Mouse (Mus musculus) lung, embryonic 15.5 days (tissue): ENCODE measurements around the gene Nat14. TPM values are rescaled to one million over a fixed set of nuclear protein-coding genes. Genes with fewer than 3 reads are reported as not detected.
A peak's percentile ranks its signal among the peaks of the same experiment; 100 is the strongest.

Source experiments
- ATAC-seq: fragments of 200-750 bp; cut with Nextera tagmentation; 2 replicates; pipeline ENCODE4 v1.8.0; 2017; ENCODE audit warnings: moderate number of reproducible peaks, borderline replicate concordance; ENCODE audit not compliant: low FRiP score, low TSS enrichment; ENCODE audit errors: extremely low read depth
- H3K27ac ChIP-seq: fragments of 300-500 bp; sonication (generic); 2 replicates; pipeline ENCODE4 v1.5.1; 2015; ENCODE audit warnings: moderate library complexity, mild to moderate bottlenecking, inconsistent platforms
- H3K27me3 ChIP-seq: fragments of 300-500 bp; sonication (generic); 2 replicates; pipeline ENCODE4 v1.6.1; 2015; ENCODE audit warnings: inconsistent platforms
- H3K36me3 ChIP-seq: fragments of 300-500 bp; sonication (generic); 2 replicates; pipeline ENCODE4 v1.6.1; 2015; ENCODE audit warnings: inconsistent platforms
- H3K4me1 ChIP-seq: fragments of 300-500 bp; sonication (generic); 2 replicates; pipeline ENCODE4 v1.6.1; 2015; ENCODE audit warnings: inconsistent platforms
- H3K4me2 ChIP-seq: fragments of 300-500 bp; sonication (generic); 2 replicates; pipeline ENCODE4 v1.6.1; 2015; ENCODE audit warnings: inconsistent platforms, mild to moderate bottlenecking, moderate library complexity
- H3K4me3 ChIP-seq: fragments of 300-500 bp; sonication (generic); 2 replicates; pipeline ENCODE4 v1.5.1; 2015; ENCODE audit warnings: mild to moderate bottlenecking, inconsistent platforms
- H3K9ac ChIP-seq: fragments of 300-500 bp; sonication (generic); 2 replicates; pipeline ENCODE4 v1.6.1; 2015; ENCODE audit warnings: inconsistent platforms
- H3K9me3 ChIP-seq: fragments of 300-500 bp; sonication (generic); 2 replicates; pipeline ENCODE4 v1.6.1; 2016; ENCODE audit warnings: inconsistent platforms
- WGBS: fragments of 180-500 bp; shearing (Covaris S2); methylation state at CpG from one replicate; pipeline ENCODE4 v1.1.7; 2015; 5-methylcytosine and 5-hydroxymethylcytosine counted together
- polyA plus RNA-seq: library from polyadenylated mRNA; unstranded; fragments of >200 nt; fragmentation: Nextera tagmentation; extraction: Ambion mirVana; gene quantifications from 2 replicates; pipeline ENCODE4 v1.2.1, GENCODE M21; 2015

The Nat14 gene
- polyA plus RNA-seq, 1 experiment from 2014 or later = 3.7 TPM

DNA sequence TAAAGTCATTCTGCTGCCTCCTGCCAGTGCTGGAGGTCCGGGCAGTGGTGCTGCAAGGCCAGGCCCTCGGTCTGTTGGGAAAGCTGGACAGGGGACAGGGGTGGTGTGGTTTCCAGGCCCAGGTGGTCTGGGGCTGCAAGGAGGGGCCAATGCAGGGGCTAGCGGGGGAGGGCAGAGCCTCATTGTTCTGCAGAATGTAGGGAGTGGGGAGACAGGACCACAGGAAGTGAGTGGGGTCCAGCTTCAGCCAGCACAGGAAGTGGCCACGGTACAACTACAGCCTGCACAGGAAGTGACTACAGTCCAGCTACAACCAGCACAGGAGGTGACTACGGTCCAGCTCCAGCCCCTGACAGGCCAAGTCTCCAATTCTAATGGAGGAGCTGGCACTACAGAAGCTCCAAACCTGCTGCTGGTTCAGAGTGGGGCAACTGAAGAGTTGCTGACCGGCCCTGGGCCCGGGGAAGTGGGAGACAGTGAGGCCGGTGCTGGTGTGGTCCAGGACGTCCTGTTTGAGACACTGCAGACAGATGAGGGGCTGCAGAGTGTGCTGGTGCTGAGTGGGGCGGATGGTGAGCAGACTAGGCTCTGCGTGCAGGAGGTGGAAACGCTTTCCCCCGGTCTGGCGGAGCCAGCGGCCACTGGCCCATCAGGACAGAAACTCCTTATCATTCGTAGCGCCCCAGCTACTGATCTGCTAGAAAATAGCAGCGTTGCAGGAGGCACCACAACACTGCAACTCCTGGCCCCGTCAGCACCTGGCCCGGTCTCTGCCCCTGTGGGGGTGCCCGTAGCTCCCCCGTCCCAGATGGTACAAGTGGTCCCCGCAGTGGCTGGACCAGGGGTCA, 628 bp upstream of the Nat14 start:
- Histone ChIP-seq H3K4me1 (peaks cover 57% of the 10 kb centered on the region), H3K27ac (peak overlapping the region; percentile 70), H3K4me3 (no peak overlapping the region), H3K9me3 (no peaks in the 10 kb centered on the region), H3K36me3 (peaks cover 27% of the 10 kb centered on the region), H3K27me3 (no peaks in the 10 kb centered on the region), H3K9ac (no peak overlapping the region), H3K4me2 (peak overlapping the region; percentile 12; the same call in 1 of the 2 replicates)
- 54% methylated on average over 23 of the region's 23 CpGs for WGBS
- no peak for ATAC-seq

DNA sequence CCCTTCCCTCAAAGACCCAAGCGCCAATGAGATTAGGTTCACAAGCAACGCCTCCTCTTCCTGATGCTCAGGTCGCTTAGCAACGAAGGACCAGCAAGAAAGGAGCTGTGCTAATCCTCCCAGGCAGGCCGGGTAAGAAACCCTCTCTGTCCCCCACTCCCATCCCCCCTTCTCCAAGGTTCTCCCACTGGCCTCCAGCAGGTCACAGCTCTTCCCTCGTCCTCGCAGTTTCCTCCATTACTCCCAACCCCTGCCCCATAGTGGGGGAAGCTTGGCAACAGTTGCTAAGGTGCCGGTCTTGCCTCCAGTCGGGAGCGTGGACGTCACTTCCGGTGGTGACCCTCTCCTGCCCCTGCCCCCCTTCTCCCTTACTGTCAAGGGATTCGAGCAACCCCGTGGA, 680 bp downstream of the Nat14 start:
- no peak overlapping the region for H3K27ac ChIP-seq

DNA sequence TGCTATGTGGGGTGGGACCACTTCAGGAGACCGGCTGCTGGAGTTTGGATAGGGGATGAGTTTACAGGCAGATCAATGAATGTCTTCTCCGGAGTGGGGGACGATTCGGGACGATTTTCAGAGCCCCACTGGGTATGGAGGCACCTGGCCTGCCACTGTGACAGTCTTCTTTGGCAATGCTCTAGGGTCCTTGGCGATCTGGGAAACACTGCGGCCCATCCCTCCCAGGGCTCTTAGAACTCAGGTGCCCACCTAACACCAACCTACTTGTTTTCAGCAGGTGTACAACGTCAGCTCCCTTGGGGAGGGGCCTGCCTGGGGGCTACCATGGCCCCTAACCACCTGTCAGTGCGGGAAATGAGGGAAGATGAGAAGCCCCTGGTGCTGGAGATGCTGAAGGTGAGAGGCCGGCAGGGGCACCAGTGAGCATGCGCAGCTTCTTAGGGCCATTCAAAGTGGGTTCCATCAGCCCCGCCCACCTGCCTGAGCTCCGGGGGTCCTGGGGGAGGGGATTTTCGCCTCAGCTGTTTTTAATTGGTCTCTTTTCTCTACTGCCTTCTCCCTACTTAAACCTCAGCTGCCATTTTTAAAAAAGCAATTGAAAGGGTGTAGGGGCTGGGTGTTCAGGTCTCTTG, 1.2 kb downstream of the Nat14 start:
- Histone ChIP-seq H3K9me3 (no peaks in the 10 kb centered on the region), H3K4me3 (peak overlapping the region; percentile 30), H3K36me3 (peaks cover 27% of the 10 kb centered on the region), H3K27ac (peak overlapping the region; percentile 92), H3K4me1 (peaks cover 66% of the 10 kb centered on the region), H3K9ac (peak overlapping the region; percentile 32), H3K27me3 (no peaks in the 10 kb centered on the region), H3K4me2 (peak overlapping the region; percentile 65)
- WGBS = 1% methylated on average over 14 of the region's 14 CpGs
- no peak for ATAC-seq

More for the DNA sequence above, 680 bp downstream of the Nat14 start:
- 1% methylated on average over 14 of the region's 14 CpGs for WGBS
- Histone ChIP-seq H3K4me1 (peaks cover 60% of the 10 kb centered on the region), H3K9ac (peak overlapping the region; percentile 32), H3K4me3 (peak overlapping the region; percentile 30), H3K36me3 (peaks cover 27% of the 10 kb centered on the region), H3K9me3 (no peaks in the 10 kb centered on the region), H3K4me2 (peak overlapping the region; percentile 65), H3K27me3 (no peaks in the 10 kb centered on the region)
- no peak for ATAC-seq

DNA sequence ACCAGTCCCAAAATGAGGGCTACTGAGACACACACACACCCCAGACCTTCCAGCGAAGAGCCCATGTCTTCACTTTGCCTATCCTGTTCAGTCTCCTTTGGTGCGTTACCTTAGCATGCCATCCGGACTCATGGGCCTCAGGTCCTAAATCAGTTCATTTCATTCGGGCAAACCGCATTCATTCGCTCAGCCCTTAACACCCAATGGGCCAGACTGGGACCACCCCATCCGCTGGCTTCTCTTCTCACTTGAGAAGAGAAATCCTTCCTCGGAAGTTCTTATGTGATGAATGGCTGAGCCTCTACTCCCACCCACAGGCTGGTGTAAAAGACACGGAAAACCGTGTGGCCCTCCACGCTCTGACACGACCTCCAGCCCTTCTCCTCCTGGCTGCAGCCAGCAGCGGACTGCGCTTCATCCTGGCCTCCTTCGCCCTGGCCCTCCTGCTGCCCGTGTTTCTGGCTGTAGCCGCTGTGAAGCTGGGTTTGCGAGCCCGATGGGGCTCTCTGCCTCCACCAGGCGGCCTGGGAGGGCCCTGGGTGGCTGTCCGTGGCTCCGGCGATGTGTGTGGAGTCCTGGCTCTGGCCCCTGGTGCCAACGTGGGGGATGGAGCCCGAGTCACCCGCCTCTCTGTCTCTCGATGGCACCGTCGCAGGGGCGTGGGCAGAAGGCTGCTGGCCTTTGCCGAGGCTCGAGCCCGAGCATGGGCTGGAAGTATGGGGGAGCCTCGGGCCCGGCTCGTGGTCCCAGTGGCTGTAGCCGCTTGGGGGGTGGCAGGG, 1.9 kb downstream of the Nat14 start:
- Histone ChIP-seq H3K4me1 (peaks cover 66% of the 10 kb centered on the region), H3K9me3 (no peaks in the 10 kb centered on the region)

DNA sequence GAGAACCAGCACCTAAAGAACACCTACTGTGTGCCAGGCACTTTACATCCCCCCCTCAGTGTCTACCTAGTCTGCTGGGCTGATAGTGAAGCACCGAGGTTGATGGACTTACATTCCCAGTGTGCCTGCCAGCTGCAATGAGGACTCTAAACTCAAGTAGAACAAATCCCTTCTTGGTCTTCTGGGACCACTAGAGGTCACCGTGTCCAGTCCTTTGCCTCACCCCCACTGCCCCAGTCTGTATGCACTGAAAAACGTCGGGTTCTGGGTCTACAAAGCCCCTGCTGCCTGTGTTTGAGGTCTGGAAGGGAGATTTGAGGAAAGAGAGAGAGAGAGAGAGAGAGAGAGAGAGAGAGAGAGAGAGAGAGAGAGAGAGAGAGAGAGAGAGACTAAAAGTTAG, 2.7 kb downstream of the Nat14 start:
- Histone ChIP-seq H3K4me1 (peaks cover 66% of the 10 kb centered on the region), H3K27me3 (no peaks in the 10 kb centered on the region), H3K27ac (peak overlapping the region; percentile 92), H3K9ac (0 out of 2 replicates have a peak overlapping the region, but pooled peaks have one; percentile 35), H3K4me3 (no peak overlapping the region), H3K9me3 (no peaks in the 10 kb centered on the region), H3K4me2 (peak overlapping the region; percentile 65), H3K36me3 (peaks cover 17% of the 10 kb centered on the region)
- peak; percentile 0; the same call in 1 of the 2 replicates for ATAC-seq
- WGBS = 3% methylated on average over 4 of the region's 4 CpGs

More for the DNA sequence above, 1.9 kb downstream of the Nat14 start:
- no peak for ATAC-seq
- Histone ChIP-seq H3K4me3 (peak overlapping the region; percentile 30), H3K4me2 (peak overlapping the region; percentile 65), H3K36me3 (peaks cover 24% of the 10 kb centered on the region), H3K27ac (peak overlapping the region; percentile 92), H3K27me3 (no peaks in the 10 kb centered on the region), H3K9ac (peak overlapping the region; percentile 35)
- WGBS = 6% methylated on average over 37 of the region's 37 CpGs

DNA sequence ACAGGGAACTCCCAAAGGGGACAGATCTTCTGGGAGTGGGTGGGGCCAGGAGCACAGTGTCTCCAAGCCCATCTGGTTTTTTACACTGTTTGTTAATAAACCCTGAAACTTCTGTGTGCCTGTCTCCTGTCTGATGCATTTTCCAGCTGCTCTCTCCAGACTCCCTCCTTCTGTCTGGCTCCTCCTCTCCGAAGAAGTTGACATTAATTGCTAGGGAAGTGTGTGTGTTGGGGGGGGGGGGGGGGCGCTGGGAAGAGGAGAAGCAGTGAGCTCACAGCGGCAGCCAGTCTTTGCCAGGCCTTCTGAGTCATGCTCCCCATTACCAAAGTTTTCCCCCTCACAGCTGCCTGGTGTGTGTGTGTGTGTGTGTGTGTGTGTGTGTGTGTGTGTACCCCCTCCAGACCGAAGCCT, 3.1 kb downstream of the Nat14 start:
- peak overlapping the region; percentile 65 for H3K4me2 ChIP-seq
- 5% methylated on average over 4 of the region's 4 CpGs for WGBS

DNA sequence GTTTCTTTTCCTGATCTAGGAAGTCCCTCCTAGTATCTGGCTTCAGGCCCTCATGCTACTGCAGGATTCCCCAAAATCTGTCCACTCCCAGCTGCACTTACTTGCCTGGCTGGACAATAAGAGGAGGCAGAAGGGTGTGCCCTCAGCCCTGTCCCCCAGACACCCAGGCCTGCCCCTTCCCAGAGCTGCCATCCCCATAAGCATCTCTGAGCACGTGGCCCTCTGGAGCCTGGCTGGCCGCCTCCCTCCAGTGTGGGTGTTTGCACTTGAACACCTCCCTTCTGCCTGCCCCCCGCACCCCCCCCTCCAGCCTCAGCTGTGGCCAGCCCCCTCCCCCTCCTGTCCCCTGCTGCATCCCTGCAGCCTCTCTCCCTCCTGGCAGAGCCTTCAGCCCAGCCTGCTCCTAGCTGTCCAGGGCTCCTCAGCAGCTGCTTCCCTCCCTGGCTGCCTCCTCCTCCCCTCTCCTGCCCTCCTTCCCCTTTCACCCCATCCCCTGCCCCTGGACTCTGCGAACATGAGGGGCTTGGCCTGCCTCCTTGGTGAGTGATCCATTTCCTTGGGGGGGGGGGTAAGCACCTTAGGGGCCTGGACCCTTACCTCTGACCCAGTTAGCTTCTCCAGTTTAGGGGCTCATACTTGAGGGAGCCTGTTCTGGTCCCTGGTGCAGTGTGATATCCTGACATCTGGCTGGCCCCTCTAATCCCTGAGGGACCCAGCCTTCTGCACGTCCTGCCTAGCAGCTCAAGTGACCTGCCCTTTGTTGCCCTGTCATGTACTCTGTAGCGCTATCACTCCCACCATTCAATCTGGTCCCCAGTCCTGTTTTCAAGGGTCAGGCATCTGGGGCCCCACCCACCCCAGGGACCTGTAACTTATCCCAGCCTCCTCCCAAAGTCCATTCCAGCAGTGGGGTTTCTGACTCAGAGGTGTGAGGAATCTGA, 3.9 kb downstream of the Nat14 start, which contains the start of gene Ssc5d:
Gene Ssc5d (plus strand): TSS at position 345 of the 941 bp plus-strand sequence.
- Histone ChIP-seq H3K4me2 (peak within 1 kb of the TSS; percentile 65), H3K9me3 (no peaks in the 10 kb centered on the region), H3K4me1 (peaks cover 66% of the 10 kb centered on the region), H3K27ac (peak within 1 kb of the TSS; percentile 92), H3K36me3 (peaks cover 5% of the 10 kb centered on the region; the same call in 1 of the 2 replicates), H3K27me3 (no peaks in the 10 kb centered on the region), H3K4me3 (no peak within 1 kb of the TSS), H3K9ac (no peak within 1 kb of the TSS)
- peak; percentile 68 for ATAC-seq
- WGBS = 18% methylated on average over 6 of the region's 6 CpGs

More for the DNA sequence above, 3.1 kb downstream of the Nat14 start:
- H3K27ac ChIP-seq = peak overlapping the region; percentile 92
- H3K4me1 ChIP-seq = peaks cover 66% of the 10 kb centered on the region
- H3K27me3 ChIP-seq = no peaks in the 10 kb centered on the region
- peak; percentile 72 for ATAC-seq
- peaks cover 13% of the 10 kb centered on the region for H3K36me3 ChIP-seq
- H3K9ac ChIP-seq = no peak overlapping the region
- H3K4me3 ChIP-seq = no peak overlapping the region
- no peaks in the 10 kb centered on the region for H3K9me3 ChIP-seq

DNA sequence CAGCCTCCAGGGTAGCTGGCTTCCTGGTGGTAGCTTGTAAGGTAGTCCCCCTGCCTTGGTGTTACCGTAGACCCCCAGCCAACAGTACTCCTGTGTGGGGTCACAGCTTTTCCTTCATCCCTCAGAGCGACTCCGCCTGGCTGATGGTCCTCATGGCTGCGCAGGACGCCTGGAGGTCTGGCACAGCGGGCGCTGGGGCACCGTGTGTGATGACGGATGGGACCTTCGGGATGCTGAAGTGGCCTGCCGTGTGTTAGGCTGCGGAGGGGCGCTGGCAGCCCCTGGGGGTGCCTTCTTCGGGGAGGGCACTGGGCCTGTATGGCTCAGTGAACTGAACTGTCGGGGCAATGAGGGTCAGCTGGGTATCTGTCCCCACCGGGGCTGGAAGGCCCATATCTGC, 5.0 kb downstream of the Nat14 start:
- no peaks in the 10 kb centered on the region for H3K36me3 ChIP-seq
- no peaks in the 10 kb centered on the region for H3K27me3 ChIP-seq
- no peak for ATAC-seq
- no peak overlapping the region for H3K4me2 ChIP-seq
- H3K27ac ChIP-seq = no peak overlapping the region
- H3K4me1 ChIP-seq = peaks cover 57% of the 10 kb centered on the region
- H3K4me3 ChIP-seq = no peak overlapping the region
- 68% methylated on average over 16 of the region's 16 CpGs for WGBS
- H3K9ac ChIP-seq = no peak overlapping the region
- no peaks in the 10 kb centered on the region for H3K9me3 ChIP-seq

DNA sequence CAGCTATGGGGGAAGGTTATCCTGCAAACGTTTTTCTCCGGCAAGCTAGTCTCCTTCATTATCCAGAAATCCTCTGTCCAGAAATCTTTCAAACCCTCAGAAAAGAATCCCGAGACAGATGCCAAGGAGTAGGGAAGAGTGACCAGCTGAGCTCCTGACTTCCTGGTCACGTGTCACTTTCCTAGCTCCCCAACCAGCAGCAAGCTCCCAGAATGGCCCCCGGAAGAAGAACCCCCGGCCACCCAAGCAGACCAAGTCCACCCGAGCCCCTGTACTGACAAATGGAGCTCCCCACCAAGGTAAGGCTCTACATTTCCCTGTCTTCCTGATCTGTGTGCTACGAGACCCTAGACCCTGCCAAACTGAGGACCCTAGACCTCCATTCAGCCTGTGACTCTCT, 5.9 kb downstream of the Nat14 start:
- no peak for ATAC-seq
- peaks cover 50% of the 10 kb centered on the region for H3K4me1 ChIP-seq
- peak overlapping the region; percentile 37; the same call in 1 of the 2 replicates for H3K4me2 ChIP-seq
- H3K4me3 ChIP-seq = peak overlapping the region; percentile 17; the same call in 1 of the 2 replicates
- no peak overlapping the region for H3K27ac ChIP-seq
- no peaks in the 10 kb centered on the region for H3K36me3 ChIP-seq
- H3K9ac ChIP-seq = no peak overlapping the region; the same call in 1 of the 2 replicates
- WGBS = 43% methylated on average over 8 of the region's 8 CpGs
- H3K9me3 ChIP-seq = no peaks in the 10 kb centered on the region
- no peaks in the 10 kb centered on the region for H3K27me3 ChIP-seq

DNA sequence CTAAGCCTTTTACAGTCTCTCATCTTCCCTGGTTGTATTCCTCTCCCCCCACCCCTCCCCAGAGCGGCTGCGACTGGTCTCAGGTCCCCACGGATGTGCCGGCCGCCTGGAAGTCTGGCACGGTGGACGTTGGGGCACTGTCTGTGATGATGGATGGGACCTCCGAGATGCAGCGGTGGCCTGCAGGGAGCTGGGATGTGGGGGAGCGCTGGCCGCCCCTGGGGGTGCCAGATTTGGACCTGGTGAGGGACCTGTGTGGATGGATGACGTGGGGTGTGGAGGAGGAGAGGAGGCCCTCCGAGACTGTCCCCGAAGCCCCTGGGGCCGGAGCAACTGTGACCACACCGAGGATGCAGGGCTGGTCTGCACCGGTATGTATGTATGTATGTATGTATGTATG, 6.5 kb downstream of the Nat14 start:
- no peak overlapping the region for H3K9ac ChIP-seq
- ATAC-seq = no peak
- H3K27ac ChIP-seq = no peak overlapping the region
- WGBS = 44% methylated on average over 17 of the region's 17 CpGs
- peak overlapping the region; percentile 17 for H3K4me3 ChIP-seq
- peak overlapping the region; percentile 37 for H3K4me2 ChIP-seq
- H3K4me1 ChIP-seq = peaks cover 44% of the 10 kb centered on the region
- H3K36me3 ChIP-seq = no peaks in the 10 kb centered on the region
- no peaks in the 10 kb centered on the region for H3K9me3 ChIP-seq
- H3K27me3 ChIP-seq = no peaks in the 10 kb centered on the region
